Mouse (Mus musculus) kidney, postnatal 36 days (tissue): ENCODE results near the gene Atp4b.

Experiments
- DNase-seq, 2 experiments: peaks; one replicate each; pipeline ENCODE4 v3.0.0; 2021 to 2022; ENCODE audit warnings: mixed read lengths in 2 of 2

Gene Atp4b

GRCm38 (mm10) chr8:13396725-13397124 lies at the start of gene Atp4b:
TSS of gene Atp4b (minus strand) at chr8:13396825.
- DNase-seq, result no peak

DNA sequence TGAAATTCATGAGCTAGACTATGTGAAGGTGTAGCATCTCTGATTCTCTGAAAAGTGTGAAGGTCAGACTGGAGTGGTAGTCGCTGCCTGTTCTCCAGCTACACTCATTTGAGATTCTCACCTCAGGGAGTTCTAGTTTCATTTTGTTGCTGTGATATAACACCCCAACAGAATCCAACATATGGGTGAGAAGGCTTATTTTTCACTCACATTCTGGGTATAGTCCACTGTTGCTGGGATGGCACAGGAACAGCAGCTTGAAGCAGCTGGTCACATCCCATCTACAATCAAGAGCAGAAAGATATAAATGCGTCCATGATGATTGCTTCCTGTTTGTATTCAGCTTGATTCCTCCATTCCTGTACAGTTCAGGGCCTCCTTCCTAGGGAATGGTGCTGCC lies 45.5 kb upstream of the Atp4b start:
- no peak for DNase-seq

GRCm38 (mm10) chr8:13437531-13437930 lies 40.9 kb upstream of the Atp4b start:
- DNase-seq, result no peak

- peak in 1 of 2 experiments; percentile 19 for DNase-seq
These were observed 39.4 kb upstream of the Atp4b start for GRCm38 (mm10) chr8:13436052-13436451.

GRCm38 (mm10) chr8:13434889-13435288 lies 38.3 kb upstream of the Atp4b start, which contains the start of gene Tmem255b:
TSS of gene Tmem255b (plus strand) at chr8:13435189.
- DNase-seq, result peak in 1 of 2 experiments; percentile 12

DNA sequence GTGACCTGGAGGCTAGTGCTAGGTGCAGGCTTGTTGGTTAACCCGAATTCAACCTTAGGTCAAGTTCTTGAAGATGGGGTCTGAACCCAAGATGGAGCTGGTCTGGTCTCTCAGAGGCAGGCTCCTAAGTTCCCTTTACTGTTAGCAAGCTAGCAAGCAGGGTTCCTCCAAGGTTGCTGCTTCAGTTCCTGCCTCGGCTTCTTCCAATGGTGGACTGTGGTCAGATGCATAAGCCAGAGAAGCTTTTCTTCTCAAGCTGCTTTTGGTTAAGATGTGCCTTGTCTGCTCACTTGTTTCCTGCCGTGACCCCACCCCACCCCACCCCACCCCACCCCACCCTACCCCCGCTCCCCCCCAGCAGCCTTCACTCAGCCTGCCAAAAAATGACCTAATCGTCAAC lies 36.5 kb upstream of the Atp4b start:
- DNase-seq, result no peak

DNA sequence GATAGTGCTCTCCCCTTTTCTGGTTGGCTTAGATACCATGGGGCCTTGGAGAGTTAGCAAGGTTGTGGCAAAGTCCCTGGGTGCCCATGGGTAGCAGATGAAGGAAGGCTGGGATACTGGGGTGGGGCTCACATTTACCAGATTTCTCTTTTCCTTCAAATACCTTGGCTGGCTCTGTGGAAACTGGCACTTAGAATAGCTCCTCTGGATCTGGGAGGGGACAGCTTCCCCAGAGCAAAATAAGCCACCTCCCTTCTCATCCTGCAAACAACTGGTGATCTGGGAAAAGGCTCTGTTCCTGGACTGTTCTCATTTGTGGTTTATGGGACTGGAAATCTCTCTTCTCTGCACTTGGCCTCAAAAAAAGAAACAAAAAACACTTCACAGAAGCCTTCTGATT lies 34.2 kb upstream of the Atp4b start:
- peak; percentile 12 to 32 for DNase-seq

DNA sequence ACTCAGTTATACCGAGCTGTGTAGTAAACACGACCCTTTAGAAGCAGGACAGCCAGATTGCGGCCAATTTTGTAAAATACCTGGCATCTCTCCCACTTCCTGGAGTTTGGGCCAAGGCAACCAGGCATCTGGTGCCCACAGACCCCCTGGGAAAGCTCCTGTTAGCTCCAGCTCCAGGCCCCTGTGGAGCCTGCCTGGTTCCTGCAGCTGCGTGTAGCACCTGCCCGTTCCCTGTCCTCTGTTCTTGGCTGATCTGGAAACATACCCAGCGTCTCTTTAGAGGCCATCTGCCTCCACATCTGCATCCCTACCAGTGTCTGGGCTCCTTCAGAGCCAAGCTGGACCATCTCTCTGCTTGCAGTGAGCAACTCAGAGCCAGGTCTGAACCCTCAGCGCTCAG lies 33.8 kb upstream of the Atp4b start:
- DNase-seq, result peak in 1 of 2 experiments; percentile 11

DNA sequence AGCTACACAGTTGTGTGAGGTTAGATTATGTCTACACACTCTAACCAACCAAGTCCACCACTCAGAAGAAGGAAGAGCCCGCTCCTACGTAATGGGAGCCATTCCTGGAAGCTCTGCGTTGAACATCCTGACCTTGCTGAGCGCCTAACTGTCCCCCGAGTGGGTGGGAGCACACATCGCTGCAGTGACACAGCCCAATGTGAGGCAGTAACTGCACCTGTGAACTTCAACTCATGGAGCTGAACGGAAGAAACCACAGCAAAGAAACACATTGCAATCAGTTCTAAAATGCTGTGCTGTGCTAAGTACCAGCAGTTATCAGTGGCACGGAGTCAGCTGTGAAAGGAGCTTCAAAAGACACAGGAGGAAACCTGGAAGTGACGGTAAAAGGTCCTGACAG lies 31.5 kb upstream of the Atp4b start:
- DNase-seq, result no peak

- DNase-seq, result peak; percentile 29 to 39
These were observed 30.7 kb upstream of the Atp4b start for GRCm38 (mm10) chr8:13427351-13427750.

DNA sequence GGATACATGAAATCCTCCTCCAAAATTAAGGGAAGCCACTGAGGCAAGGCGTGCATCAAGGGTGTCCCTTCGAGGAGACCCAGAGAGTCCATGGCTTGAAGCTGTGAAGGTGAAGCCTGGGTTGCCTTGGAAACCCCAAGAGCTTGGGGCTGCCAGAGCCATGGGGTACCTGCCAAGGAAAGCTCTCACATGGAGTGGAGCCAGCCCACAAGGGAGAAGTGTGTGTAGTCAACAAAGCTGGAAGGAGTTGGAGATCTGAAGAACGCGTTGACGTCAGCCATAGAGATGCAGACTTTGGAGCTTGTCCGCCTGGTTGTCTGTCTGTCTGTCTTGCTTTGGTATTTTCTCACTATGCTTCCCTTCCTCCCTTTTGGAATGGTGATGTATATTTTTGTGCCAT lies 24.3 kb upstream of the Atp4b start:
- no peak for DNase-seq

- DNase-seq, result no peak
These were observed 22.6 kb upstream of the Atp4b start for GRCm38 (mm10) chr8:13419111-13419639.

GRCm38 (mm10) chr8:13415879-13416278 lies 19.3 kb upstream of the Atp4b start:
- no peak for DNase-seq

DNA sequence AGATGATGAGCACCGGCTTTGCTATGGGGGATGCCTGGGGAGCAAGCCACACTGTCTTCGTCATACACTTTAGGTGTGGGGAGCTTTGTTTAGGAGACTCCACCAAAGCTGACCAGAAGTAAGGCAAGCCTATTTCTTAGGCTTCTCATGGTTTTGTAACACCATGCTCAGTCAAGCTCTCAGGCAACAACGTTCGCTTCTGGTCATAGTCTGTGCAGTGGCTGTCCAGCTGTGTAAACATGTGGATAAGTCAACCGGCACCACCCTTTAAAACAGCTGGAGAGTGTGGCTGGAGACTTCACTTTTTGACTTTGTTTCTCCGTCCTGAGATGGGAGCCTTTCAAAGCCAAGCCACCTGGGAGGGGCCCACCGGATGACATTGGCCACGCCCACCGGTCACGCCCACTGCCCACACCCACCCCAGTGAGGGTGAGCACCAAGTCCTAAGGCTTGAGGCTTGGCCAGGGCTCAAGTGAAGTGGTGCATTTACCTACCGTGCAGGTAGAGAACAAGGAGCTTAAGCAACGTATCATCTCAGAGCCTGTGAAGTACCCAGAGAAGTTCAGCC lies 17.3 kb upstream of the Atp4b start:
- DNase-seq, result no peak

DNA sequence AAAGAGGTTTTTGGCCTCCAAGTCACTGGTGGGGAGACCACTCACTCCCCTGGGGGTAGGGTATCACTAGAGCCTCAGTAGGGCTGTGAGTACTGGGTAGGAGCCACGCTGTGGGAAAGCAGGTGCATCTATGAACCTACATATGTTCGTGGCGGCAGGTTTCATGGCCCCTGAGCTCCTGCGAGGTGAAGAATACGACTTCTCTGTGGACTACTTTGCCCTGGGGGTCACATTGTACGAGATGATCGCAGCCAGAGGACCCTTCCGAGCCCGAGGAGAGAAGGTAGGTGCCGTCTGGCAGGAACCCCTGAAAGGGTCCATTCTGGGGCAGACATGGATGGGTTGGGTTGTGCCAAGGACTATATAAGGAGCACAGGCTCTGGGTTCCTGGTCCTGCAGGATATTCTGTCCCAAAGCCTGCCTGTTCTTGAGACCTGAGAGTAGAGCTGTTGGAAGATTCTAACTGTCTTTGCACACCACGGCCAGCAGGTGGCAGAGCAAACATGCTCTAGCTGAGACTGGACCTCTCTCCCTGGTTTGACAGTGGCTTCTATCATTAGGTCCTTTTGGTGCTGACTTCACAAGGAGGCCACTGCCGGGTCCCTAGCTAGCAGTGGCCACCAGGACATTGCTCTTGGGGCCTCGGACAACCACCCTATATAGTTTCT lies 16.4 kb upstream of the Atp4b start:
- peak; percentile 32 to 80 for DNase-seq

GRCm38 (mm10) chr8:13411597-13411996 lies 15.0 kb upstream of the Atp4b start:
- peak; percentile 60 to 80 for DNase-seq

GRCm38 (mm10) chr8:13406011-13406410 lies 9.4 kb upstream of the Atp4b start:
- no peak for DNase-seq

DNA sequence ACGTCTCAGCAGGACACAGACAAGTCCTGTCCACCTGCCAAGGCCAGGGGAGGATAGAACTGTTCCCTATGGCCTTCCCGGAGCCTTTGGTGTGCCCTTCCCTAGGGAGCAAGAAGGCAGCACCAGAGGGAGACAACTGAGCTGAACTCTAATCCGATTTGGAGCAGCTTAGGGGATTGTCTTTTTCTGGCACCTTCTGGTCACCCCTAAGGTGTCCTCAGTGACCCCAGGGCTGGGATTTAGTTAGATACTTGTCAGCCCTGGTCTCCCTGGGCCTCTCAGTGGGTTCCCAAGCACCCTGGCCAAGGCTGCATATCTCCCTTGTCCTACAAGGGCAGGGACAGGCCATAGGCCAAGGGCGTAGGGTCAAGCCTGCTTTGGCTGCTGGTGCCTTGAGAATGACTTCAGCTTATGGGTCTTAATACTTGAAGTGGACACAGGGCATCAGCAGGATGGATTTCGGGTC lies 8.1 kb upstream of the Atp4b start, which contains the start of gene Grk1:
TSS of gene Grk1 (plus strand) at position 416 of the 466 bp plus-strand sequence.
- DNase-seq, result no peak

DNA sequence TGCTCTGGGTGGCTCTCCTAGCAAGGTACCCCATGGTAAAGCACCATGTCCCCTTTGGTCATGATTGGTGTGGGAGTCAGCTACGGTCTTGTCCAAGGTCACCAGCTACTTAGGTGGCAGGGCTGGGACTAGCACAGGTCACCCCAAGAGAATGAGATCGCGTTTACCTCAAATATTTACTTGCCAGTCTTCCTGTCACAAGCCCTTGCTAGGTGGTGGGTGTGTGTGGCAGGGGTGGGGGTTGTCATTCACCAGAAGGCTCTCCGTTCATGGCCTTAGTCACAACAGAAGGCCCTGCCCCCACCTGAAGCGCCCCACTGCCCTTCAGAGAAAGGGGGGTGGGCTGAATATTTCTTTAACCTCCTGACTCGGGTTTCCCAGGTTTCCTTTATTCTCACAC lies 6.9 kb upstream of the Atp4b start:
- no peak for DNase-seq

- DNase-seq, result no peak
These were observed 2.8 kb downstream of the Atp4b start for GRCm38 (mm10) chr8:13393869-13394268.

GRCm38 (mm10) chr8:13388744-13389143 lies 7.9 kb downstream of the Atp4b start:
- no peak for DNase-seq

DNA sequence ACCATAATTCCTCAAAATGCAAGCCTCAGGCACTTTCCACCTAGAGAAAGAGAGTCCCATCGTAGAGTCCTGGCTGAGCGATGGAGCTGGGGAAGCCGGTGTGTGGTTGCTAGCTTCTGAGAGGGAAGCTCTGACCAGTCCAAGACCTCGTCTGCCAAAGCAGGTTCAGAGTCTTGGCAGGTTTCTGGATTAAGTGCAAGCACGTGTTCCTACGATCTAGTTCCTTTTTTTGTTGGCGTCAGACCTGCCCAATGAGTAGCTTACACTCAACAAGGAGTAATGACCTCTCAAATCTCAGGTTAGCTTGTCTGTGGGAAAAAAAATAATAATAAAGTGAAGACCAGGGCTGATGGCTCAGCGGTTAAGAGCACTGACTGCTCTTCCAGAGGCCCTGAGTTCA lies 8.9 kb downstream of the Atp4b start:
- DNase-seq, result no peak

- no peak for DNase-seq
These were observed 10.3 kb downstream of the Atp4b start for GRCm38 (mm10) chr8:13386366-13386765.

- no peak for DNase-seq
These were observed 13.6 kb downstream of the Atp4b start for GRCm38 (mm10) chr8:13382999-13383398.
